Mouse (Mus musculus): ENCODE measurements around the gene Hypk. TPM values are rescaled to one million over a fixed set of nuclear protein-coding genes. Genes with fewer than 3 reads are reported as not detected.
"Not testable (repeated sequence)": the region's sequence is repeated elsewhere in the genome, so short reads cannot be mapped to it uniquely, and the experiment has no call there.

The Hypk gene
- polyA plus RNA-seq, 1 experiment from 2014 or later = 54.3 TPM

DNA sequence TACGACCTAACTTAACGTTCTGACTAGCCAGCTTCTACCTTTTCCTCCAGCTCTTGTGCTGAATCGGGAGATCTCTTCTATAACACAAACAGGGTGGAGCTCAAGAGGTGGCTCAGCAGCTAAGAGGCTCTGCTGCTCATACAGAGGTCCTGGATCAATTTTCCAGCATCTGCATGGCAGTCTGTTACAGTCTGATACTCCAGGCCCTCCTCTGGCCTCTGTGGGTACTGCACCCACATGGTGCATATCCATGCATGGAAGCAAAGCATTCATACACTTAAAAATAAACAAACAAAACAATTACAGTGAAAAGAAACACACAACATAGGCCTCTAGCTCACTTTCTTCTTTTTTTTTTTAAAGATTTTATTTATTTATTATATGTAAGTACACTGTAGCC lies 19.7 kb downstream of the Hypk start:
- H3K4me1 ChIP-seq (ENCODE audit: insufficient read depth); ATAC-seq; DNase-seq; H3K9ac ChIP-seq (replicated peaks); H3K4me3 ChIP-seq (ENCODE audit: low read depth, low read length); H3K9me3 ChIP-seq (ENCODE audit: low read length); H3K36me3 ChIP-seq (replicated peaks; ENCODE audit: insufficient read depth, low read length); H3K27ac ChIP-seq (ENCODE audit: low read depth); H3K27me3 ChIP-seq (ENCODE audit: insufficient read depth, low read length): not testable (repeated sequence)
- 96% methylated on average over 3 of the region's 3 CpGs for WGBS (ENCODE audit: insufficient replicate concordance)
- H3K4me2 ChIP-seq (ENCODE audit: low read depth, low read length) = peak overlapping the region; percentile 74; the same call in 1 of the 2 replicates
- 0 out of 2 replicates have a peak, but pooled peaks have one; percentile 2 for TF ChIP-seq CTCF (IDR thresholded peaks at IDR 0.05; ENCODE audit: low read depth)

DNA sequence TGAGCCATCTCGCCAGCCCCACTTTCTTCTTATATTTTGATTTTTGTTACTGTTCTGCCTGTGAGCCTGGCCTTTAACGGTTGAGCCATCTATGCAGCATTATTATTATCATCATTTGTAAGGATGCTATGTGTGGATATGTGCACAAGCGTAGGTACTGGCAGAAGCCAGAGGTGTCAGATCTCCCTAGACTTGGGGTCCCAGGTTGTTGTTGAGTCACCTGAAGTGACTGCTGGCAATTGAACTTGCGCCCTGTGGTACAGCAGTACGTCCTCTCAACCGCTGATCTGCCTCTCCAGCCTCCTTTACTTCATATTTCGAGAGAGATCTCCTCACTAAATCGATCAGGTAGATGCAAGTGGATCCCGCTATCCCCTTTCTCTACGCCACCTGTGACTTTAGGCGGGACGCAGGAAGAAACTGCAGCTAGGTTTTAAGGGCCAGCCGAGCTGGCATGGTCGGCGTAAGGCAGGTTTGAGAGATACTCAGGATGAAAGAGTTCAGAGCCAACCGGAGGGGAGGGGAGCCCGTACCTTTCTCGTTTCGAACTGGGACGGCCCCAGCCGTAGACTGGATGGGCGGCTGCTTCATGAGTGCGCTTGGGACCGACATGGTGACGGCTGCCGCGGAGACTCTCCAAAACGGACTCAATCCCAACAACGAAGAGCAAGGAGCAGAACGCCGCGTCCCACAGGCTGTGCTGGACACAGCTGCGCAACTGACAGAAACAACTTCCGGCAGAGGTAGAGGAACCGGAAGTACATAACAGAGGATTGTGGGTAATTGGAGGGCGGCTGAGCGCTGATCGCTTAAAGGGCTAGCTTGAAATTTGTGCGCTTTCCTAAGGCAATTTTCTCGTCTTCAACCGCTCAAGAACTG lies 20.4 kb downstream of the Hypk start, which contains the start of gene Mfap1b:
Gene Mfap1b (minus strand): TSS at position 767 of the 879 bp plus-strand sequence.
- Histone ChIP-seq H3K4me2 (ENCODE audit: low read depth, low read length) (peak within 1 kb of the TSS; percentile 74), H3K27ac (ENCODE audit: low read depth) (peak within 1 kb of the TSS; percentile 77), H3K4me3 (ENCODE audit: low read depth, low read length) (peak within 1 kb of the TSS; percentile 70), H3K9ac (replicated peaks) (peak within 1 kb of the TSS; percentile 76)
- H3K36me3 ChIP-seq (replicated peaks; ENCODE audit: insufficient read depth, low read length); H3K27me3 ChIP-seq (ENCODE audit: insufficient read depth, low read length); H3K9me3 ChIP-seq (ENCODE audit: low read length); H3K4me1 ChIP-seq (ENCODE audit: insufficient read depth): not testable (repeated sequence)
- 6% methylated on average over 39 of the region's 41 CpGs for WGBS (ENCODE audit: insufficient replicate concordance)
- peak; percentile 96 for ATAC-seq
- DNase-seq = peak; percentile 83

DNA sequence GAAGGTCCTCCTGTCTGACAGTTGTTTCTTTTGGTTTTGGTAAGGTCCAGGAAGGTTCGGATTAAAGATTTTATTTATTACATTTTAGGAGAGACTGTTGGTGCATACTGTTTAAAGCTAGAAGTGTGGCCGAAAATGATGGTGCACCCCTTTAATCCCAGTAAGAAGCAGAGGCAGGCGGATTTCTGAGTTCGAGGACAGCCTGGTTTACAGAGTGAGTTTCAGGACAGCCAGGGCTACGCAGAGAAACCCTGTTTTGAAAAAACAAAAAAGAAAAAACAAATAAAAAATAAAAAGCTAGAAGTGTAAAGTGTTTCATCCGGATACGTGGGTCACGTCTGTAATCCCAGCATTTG lies 21.1 kb downstream of the Hypk start:
- Histone ChIP-seq H3K27ac (ENCODE audit: low read depth) (peak overlapping the region; percentile 77), H3K9me3 (ENCODE audit: low read length) (no peaks in the 10 kb centered on the region), H3K4me1 (ENCODE audit: insufficient read depth) (peaks cover 3% of the 10 kb centered on the region; the same call in 1 of the 2 replicates), H3K36me3 (replicated peaks; ENCODE audit: insufficient read depth, low read length) (no peaks in the 10 kb centered on the region), H3K4me3 (ENCODE audit: low read depth, low read length) (peak overlapping the region; percentile 70), H3K4me2 (ENCODE audit: low read depth, low read length) (peak overlapping the region; percentile 74), H3K27me3 (ENCODE audit: insufficient read depth, low read length) (no peaks in the 10 kb centered on the region), H3K9ac (replicated peaks) (peak overlapping the region; percentile 76)
- ATAC-seq = peak; percentile 51
- TF ChIP-seq CTCF (IDR thresholded peaks at IDR 0.05; ENCODE audit: low read depth) (no peak), EP300 (IDR thresholded peaks at IDR 0.05; ENCODE audit: low read depth) (peak; percentile 39; the same call in 1 of the 2 replicates)
- no peak for DNase-seq
- WGBS (ENCODE audit: insufficient replicate concordance) = 26% methylated on average over 8 of the region's 8 CpGs

DNA sequence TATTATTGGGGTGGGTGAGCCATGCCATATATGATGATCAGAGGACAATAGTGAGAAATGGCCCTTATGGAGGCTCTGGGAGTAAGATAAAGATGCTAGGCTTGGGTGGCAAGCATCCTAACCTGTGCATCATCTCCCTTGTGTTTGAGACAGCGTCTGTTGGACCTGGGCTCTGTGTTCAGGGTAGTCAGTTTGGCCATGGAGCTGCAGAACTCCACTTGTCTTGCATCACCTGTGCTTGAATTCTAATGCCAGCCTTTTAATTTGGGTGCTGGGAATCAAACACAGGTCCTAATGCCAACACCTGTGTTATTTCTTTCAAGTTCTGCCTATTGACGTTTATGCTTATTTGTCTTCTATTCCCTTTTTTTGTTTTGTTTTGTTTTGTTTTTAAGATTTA lies 22.2 kb downstream of the Hypk start:
- not testable (repeated sequence) for H3K4me2 ChIP-seq (ENCODE audit: low read depth, low read length); H3K27me3 ChIP-seq (ENCODE audit: insufficient read depth, low read length); H3K4me1 ChIP-seq (ENCODE audit: insufficient read depth); DNase-seq; H3K27ac ChIP-seq (ENCODE audit: low read depth); ATAC-seq; H3K36me3 ChIP-seq (replicated peaks; ENCODE audit: insufficient read depth, low read length); H3K9ac ChIP-seq (replicated peaks); H3K4me3 ChIP-seq (ENCODE audit: low read depth, low read length); H3K9me3 ChIP-seq (ENCODE audit: low read length)
- 91% methylated on average over 2 of the region's 2 CpGs for WGBS (ENCODE audit: insufficient replicate concordance)

DNA sequence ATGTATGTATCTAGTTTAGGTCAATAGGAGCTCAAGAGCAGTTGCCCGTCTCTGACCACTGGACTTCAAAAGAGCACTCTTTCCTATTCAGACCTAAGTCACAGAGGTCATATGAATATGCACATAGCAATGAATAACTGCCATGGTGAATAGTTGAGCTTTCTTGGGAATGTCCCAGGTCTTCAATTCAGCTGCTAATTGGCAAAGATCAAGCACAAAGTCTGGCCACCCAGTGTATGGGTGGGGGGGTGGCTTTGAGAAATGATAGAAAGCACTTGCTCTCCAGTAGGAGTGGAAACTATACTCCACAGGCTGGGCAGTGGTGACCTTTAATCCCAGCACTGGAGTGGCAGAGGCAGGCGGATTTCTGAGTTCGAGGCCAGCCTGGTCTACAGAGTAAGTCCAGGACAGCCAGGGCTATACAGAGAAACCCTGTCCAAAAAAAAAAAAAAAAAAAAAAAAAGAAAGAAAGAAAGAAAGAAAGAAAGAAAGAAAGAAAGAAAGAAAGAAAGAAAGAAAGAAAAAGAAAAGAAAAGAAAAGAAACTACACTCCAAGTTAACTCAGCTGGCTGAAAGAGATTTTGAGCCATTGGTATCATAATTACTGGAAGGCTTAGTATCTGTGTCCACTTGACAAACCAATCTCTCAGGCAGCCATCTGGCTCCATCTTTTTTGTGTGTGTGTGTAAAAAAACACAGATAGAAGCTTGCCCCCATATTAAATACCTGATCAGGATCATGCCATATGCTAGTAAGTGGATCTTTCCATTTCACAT lies 24.6 kb downstream of the Hypk start:
- TF ChIP-seq CTCF (IDR thresholded peaks at IDR 0.05; ENCODE audit: low read depth) (no peak), EP300 (IDR thresholded peaks at IDR 0.05; ENCODE audit: low read depth) (no peak)
- DNase-seq (no peak), ATAC-seq (no peak)
- no peak overlapping the region for H3K4me3 ChIP-seq (ENCODE audit: low read depth, low read length)
- no peak overlapping the region for H3K4me2 ChIP-seq (ENCODE audit: low read depth, low read length)
- no peak overlapping the region for H3K27ac ChIP-seq (ENCODE audit: low read depth)
- H3K36me3 ChIP-seq (replicated peaks; ENCODE audit: insufficient read depth, low read length) = no peaks in the 10 kb centered on the region
- no peaks in the 10 kb centered on the region for H3K9me3 ChIP-seq (ENCODE audit: low read length)
- H3K4me1 ChIP-seq (ENCODE audit: insufficient read depth) = peaks cover 3% of the 10 kb centered on the region; the same call in 1 of the 2 replicates
- H3K27me3 ChIP-seq (ENCODE audit: insufficient read depth, low read length) = no peaks in the 10 kb centered on the region
- WGBS (ENCODE audit: insufficient replicate concordance) = 86% methylated on average over 3 of the region's 3 CpGs
- no peak overlapping the region for H3K9ac ChIP-seq (replicated peaks)

DNA sequence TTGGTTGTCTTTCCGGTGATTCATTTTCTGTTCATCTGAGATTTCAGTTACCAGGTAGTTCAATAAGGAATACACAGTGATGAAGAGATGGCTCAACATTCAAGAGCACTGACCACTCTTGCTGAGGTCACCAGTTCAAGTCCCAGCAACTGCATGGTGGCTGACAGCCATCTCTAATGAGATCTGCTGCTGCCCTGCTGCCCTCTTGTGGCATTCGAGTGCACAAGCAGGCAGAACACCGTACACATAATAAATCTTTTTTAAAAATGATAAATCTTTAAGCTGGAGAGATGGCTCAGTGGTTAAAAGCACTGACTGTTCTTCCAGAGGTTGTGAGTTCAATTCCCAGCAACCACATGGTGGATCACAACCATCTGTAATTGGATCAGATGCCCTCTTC lies 27.4 kb downstream of the Hypk start:
- WGBS (ENCODE audit: insufficient replicate concordance) = 47% methylated on average over 3 of the region's 3 CpGs
- H3K9me3 ChIP-seq (ENCODE audit: low read length) = no peaks in the 10 kb centered on the region
- H3K9ac ChIP-seq (replicated peaks) = no peak overlapping the region
- H3K27me3 ChIP-seq (ENCODE audit: insufficient read depth, low read length) = no peaks in the 10 kb centered on the region
- H3K4me1 ChIP-seq (ENCODE audit: insufficient read depth) = no peaks in the 10 kb centered on the region
- H3K27ac ChIP-seq (ENCODE audit: low read depth) = no peak overlapping the region
- TF ChIP-seq CTCF (IDR thresholded peaks at IDR 0.05; ENCODE audit: low read depth) (peak; percentile 80), EP300 (IDR thresholded peaks at IDR 0.05; ENCODE audit: low read depth) (no peak)
- H3K36me3 ChIP-seq (replicated peaks; ENCODE audit: insufficient read depth, low read length) = no peaks in the 10 kb centered on the region
- no peak overlapping the region for H3K4me2 ChIP-seq (ENCODE audit: low read depth, low read length)
- ATAC-seq (no peak), DNase-seq (peak; percentile 34)
- H3K4me3 ChIP-seq (ENCODE audit: low read depth, low read length) = no peak overlapping the region

DNA sequence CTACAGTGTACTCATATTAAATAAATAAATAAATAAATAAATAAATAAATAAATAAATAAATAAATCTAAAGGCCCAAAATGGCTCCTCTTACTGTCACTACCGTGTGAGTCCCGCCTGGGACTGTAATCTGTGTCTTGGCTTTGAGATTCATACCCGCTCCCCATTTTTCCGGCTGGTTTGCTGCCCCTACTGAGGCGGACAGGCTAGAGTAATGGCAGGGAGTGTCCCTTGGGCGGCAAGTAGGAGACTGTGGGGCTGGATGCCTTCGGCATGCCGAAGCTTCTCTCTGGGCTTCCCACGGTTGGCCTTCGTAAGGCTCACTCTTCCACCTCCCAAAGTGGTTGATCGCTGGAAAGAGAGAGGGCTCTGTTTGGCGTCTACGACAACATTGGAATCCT lies 27.8 kb downstream of the Hypk start:
- not testable (repeated sequence) for H3K9ac ChIP-seq (replicated peaks); H3K36me3 ChIP-seq (replicated peaks; ENCODE audit: insufficient read depth, low read length); H3K27me3 ChIP-seq (ENCODE audit: insufficient read depth, low read length); H3K4me3 ChIP-seq (ENCODE audit: low read depth, low read length); DNase-seq; H3K9me3 ChIP-seq (ENCODE audit: low read length); ATAC-seq; H3K27ac ChIP-seq (ENCODE audit: low read depth); H3K4me1 ChIP-seq (ENCODE audit: insufficient read depth); H3K4me2 ChIP-seq (ENCODE audit: low read depth, low read length)
- 73% methylated on average over 13 of the region's 13 CpGs for WGBS (ENCODE audit: insufficient replicate concordance)
